Mouse (Mus musculus): ENCODE measurements at regions not wholly inside any gene's neighbourhood (a gene's known extent, or its start where the extent isn't known, plus 50 kb on each side); places are given as distances from the start of the nearest gene placed in this dataset.

GRCm38 (mm10) chr11:18399561-18399960, 445.9 kb upstream of the Etaa1 start:
- no peak for DNase-seq

GRCm38 (mm10) chr11:18396397-18396796, 442.7 kb upstream of the Etaa1 start:
- DNase-seq = no peak

GRCm38 (mm10) chr11:18395631-18396030, 442.0 kb upstream of the Etaa1 start:
- no peak for DNase-seq

GRCm38 (mm10) chr11:18372813-18373332, 419.2 kb upstream of the Etaa1 start:
- no peak for DNase-seq

- no peak for DNase-seq
Observed at GRCm38 (mm10) chr11:18371304-18371703, 417.6 kb upstream of the Etaa1 start.

- no peak for DNase-seq
Observed at GRCm38 (mm10) chr11:18370861-18371260, 417.2 kb upstream of the Etaa1 start.

GRCm38 (mm10) chr11:18354866-18355265, 401.2 kb upstream of the Etaa1 start:
- no peak for DNase-seq

- no peak for DNase-seq
Observed at GRCm38 (mm10) chr11:18354156-18354555, 400.5 kb upstream of the Etaa1 start.

GRCm38 (mm10) chr11:18347841-18348240, 394.2 kb upstream of the Etaa1 start:
- DNase-seq = no peak

GRCm38 (mm10) chr11:18313510-18314301, 360.0 kb upstream of the Etaa1 start:
- no peak for DNase-seq

- no peak for DNase-seq
Observed at GRCm38 (mm10) chr11:18296194-18297125, 342.8 kb upstream of the Etaa1 start.

GRCm38 (mm10) chr11:18278585-18279136, 325.0 kb upstream of the Etaa1 start:
- DNase-seq = no peak

GRCm38 (mm10) chr11:18272392-18272791, 318.7 kb upstream of the Etaa1 start:
- DNase-seq = no peak

- no peak for DNase-seq
Observed at GRCm38 (mm10) chr11:18266161-18266560, 312.5 kb upstream of the Etaa1 start.

- DNase-seq = no peak
Observed at GRCm38 (mm10) chr11:18262901-18263300, 309.2 kb upstream of the Etaa1 start.

GRCm38 (mm10) chr11:18249236-18249635, 295.6 kb upstream of the Etaa1 start:
- no peak for DNase-seq

GRCm38 (mm10) chr11:18216762-18217161, 263.1 kb upstream of the Etaa1 start:
- DNase-seq = no peak

GRCm38 (mm10) chr11:18173028-18173427, 219.4 kb upstream of the Etaa1 start:
- DNase-seq = no peak

GRCm38 (mm10) chr11:18171207-18171776, 217.6 kb upstream of the Etaa1 start:
- no peak for DNase-seq

- no peak for DNase-seq
Observed at GRCm38 (mm10) chr11:18165609-18166347, 212.1 kb upstream of the Etaa1 start.

GRCm38 (mm10) chr11:18164025-18164423, 210.3 kb upstream of the Etaa1 start:
- DNase-seq = no peak

All from kidney, adult 11 months (tissue).